Mouse (Mus musculus) limb, embryonic 15.5 days (tissue): ENCODE results near the gene Fam151a. TPM values are rescaled to one million over a fixed set of nuclear protein-coding genes. Genes with fewer than 3 reads are reported as not detected.

Experiments
- ATAC-seq: fragments of 200-750 bp; cut with Nextera tagmentation; 2 replicates; pipeline ENCODE4 v1.8.0; 2017; ENCODE audit warnings: low read depth, moderate TSS enrichment; ENCODE audit not compliant: insufficient number of reproducible peaks, low FRiP score, low TSS enrichment
- H3K27ac ChIP-seq: fragments of 300-500 bp; sonication (generic); 2 replicates; pipeline ENCODE4 v1.5.1; 2015; ENCODE audit warnings: moderate library complexity, mild to moderate bottlenecking, inconsistent platforms
- H3K27me3 ChIP-seq: fragments of 300-500 bp; sonication (generic); 2 replicates; pipeline ENCODE4 v1.6.1; 2015; ENCODE audit warnings: inconsistent platforms
- H3K36me3 ChIP-seq: fragments of 300-500 bp; sonication (generic); 2 replicates; pipeline ENCODE4 v1.6.1; 2015; ENCODE audit warnings: inconsistent platforms
- H3K4me1 ChIP-seq: fragments of 300-500 bp; sonication (generic); 2 replicates; pipeline ENCODE4 v1.6.1; 2015; ENCODE audit warnings: inconsistent platforms
- H3K4me2 ChIP-seq: fragments of 300-500 bp; sonication (generic); 2 replicates; pipeline ENCODE4 v1.6.1; 2015; ENCODE audit warnings: mild to moderate bottlenecking, inconsistent platforms
- H3K4me3 ChIP-seq: fragments of 300-500 bp; sonication (generic); 2 replicates; pipeline ENCODE4 v1.5.1; 2015; ENCODE audit warnings: mild to moderate bottlenecking, inconsistent platforms
- H3K9ac ChIP-seq: fragments of 300-500 bp; sonication (generic); 2 replicates; pipeline ENCODE4 v1.6.1; 2015; ENCODE audit warnings: inconsistent platforms
- H3K9me3 ChIP-seq: fragments of 300-500 bp; sonication (generic); 2 replicates; pipeline ENCODE4 v1.6.1; 2016; ENCODE audit warnings: inconsistent platforms
- WGBS: fragments of 180-500 bp; shearing (Covaris S2); methylation state at CpG from one replicate; pipeline ENCODE4 v1.1.7; 2015; 5-methylcytosine and 5-hydroxymethylcytosine counted together
- polyA plus RNA-seq: library from polyadenylated mRNA; unstranded; fragments of >200 nt; fragmentation: Nextera tagmentation; extraction: Ambion mirVana; gene quantifications from 2 replicates; pipeline ENCODE4 v1.2.1, GENCODE M21; 2015

Gene Fam151a
- 0.57 and 0.65 TPM in 2 replicates for polyA plus RNA-seq

DNA sequence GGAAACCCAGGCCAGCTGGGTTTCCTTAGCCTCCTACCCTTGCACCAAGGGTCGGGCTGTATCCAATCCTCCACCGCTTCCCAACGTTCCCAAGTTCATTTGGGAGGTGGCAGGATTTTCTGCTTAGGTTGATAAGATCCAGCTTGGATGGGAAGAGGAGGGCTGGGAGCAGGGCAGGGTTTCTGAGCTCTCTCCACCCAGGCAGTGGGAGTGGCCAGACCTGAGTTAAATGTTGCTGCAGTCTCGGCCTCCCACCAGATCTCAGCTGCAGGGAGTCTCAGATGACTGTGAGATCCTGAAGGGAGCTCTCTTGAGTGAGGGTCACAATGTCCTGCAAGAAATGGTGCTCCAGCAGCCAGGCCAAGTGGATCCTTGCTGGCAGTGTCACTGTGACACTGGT is at the start of gene Fam151a:
Fam151a (plus strand) TSS at position 254 of the 400 bp plus-strand sequence.
- no peaks in the 10 kb centered on the region for H3K9me3 ChIP-seq
- no peaks in the 10 kb centered on the region for H3K27me3 ChIP-seq
- no peaks in the 10 kb centered on the region for H3K4me1 ChIP-seq
- no peak within 1 kb of the TSS for H3K4me2 ChIP-seq
- H3K9ac ChIP-seq, result no peak within 1 kb of the TSS
- WGBS, result 40% methylated on average over 4 of the region's 4 CpGs
- H3K36me3 ChIP-seq, result no peaks in the 10 kb centered on the region
- no peak within 1 kb of the TSS for H3K4me3 ChIP-seq
- ATAC-seq, result no peak
- H3K27ac ChIP-seq, result no peak within 1 kb of the TSS

DNA sequence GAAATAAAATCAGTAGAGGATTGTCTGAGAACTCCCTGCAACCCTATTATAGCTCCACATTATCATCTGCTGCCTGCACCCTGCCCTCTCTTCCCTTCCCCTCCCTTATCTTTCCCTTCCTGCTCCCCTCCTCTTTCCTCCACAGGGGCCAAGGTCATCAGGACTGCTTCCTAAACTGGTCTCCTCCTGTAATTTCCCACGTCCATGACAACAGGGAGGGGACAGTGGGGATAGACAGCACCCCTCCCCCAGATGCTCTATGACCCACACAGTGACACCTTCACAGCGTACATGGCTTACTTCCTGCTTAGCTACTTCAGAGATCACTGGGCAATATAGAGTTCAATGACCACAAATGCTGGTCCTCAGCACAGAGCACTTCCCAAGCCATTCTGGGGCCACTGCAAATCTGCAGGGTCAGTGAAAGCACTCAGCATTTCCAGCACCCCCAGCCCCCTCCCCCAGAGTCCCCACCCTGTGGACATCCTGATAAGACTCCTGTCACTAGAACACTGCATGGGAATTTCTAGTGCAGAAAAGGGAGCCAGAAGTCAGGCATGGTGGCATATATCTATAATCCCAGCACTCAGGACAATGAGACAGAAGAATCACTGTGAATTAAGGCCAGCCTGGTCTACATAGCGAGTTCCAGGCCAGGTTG is 44.9 kb upstream of the Fam151a start:
- 41% methylated on average over 3 of the region's 3 CpGs for WGBS

DNA sequence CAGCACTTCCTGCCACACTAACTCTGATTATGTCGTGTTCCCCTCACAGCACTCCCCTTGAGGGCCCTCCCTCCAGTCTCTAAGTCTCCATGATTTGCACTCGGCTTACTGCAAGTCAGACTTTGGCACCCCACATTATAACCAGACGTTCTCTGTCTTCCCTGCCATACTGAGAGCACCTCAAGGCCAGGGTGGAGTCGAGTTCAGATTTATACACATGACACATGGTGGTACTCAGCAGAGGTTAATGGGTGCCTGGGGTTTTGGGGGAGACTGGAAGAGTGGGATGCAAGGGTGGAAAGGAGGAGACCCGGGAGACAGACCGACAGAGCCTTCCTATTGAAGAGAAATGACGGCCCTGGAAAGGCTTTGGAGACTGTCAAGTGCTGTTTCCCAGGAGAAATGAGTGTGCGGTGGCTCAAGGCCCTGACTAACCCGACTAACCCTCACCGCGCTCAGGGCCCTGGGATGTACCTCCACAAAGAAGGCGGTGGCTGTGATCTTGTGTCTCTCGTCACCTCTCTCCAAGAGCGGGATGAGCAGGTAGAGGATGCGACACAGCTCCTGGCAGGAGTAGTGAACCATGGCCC is 39.8 kb upstream of the Fam151a start:
- no peak overlapping the region for H3K4me3 ChIP-seq
- H3K27ac ChIP-seq, result no peak overlapping the region
- no peak overlapping the region for H3K4me2 ChIP-seq
- no peaks in the 10 kb centered on the region for H3K4me1 ChIP-seq
- H3K36me3 ChIP-seq, result no peaks in the 10 kb centered on the region
- peaks cover 4% of the 10 kb centered on the region; the same call in 1 of the 2 replicates for H3K27me3 ChIP-seq
- 81% methylated on average over 15 of the region's 15 CpGs for WGBS
- no peak for ATAC-seq
- H3K9ac ChIP-seq, result no peak overlapping the region
- no peaks in the 10 kb centered on the region for H3K9me3 ChIP-seq

More for the DNA sequence above, 44.9 kb upstream of the Fam151a start:
- no peak overlapping the region for H3K4me3 ChIP-seq
- no peak overlapping the region for H3K27ac ChIP-seq
- no peaks in the 10 kb centered on the region for H3K4me1 ChIP-seq
- no peaks in the 10 kb centered on the region for H3K36me3 ChIP-seq
- no peak overlapping the region for H3K4me2 ChIP-seq
- ATAC-seq, result no peak
- peaks cover 4% of the 10 kb centered on the region; the same call in 1 of the 2 replicates for H3K27me3 ChIP-seq
- H3K9ac ChIP-seq, result no peak overlapping the region
- H3K9me3 ChIP-seq, result no peaks in the 10 kb centered on the region

DNA sequence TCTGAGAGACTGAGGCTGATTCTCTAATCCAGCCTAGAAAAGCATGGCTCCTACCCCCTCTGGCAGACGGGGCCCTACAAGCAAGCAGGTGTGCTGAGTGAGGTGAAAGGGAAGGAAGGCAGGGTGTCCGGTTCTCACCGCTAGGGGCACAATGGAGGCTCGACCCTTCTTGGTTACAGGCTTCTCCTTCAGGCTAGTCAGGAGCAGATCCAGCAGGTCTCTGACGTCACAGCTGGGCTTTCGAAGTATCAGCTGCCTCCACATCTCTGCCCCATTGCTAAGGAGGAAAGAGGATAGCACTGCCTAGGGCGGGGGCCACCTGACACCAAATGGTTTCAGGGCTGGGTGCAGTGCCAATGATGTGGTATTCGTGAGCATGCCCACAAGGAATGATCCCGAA is 33.7 kb upstream of the Fam151a start:
- ATAC-seq, result no peak
- Histone ChIP-seq H3K27me3 (0 out of 2 replicates have a peak, but pooled peaks cover 4% of the 10 kb centered on the region), H3K4me1 (peaks cover 14% of the 10 kb centered on the region), H3K36me3 (no peaks in the 10 kb centered on the region), H3K9me3 (no peaks in the 10 kb centered on the region), H3K9ac (no peak overlapping the region), H3K4me3 (no peak overlapping the region), H3K27ac (no peak overlapping the region), H3K4me2 (no peak overlapping the region)
- WGBS, result 13% methylated on average over 9 of the region's 9 CpGs

DNA sequence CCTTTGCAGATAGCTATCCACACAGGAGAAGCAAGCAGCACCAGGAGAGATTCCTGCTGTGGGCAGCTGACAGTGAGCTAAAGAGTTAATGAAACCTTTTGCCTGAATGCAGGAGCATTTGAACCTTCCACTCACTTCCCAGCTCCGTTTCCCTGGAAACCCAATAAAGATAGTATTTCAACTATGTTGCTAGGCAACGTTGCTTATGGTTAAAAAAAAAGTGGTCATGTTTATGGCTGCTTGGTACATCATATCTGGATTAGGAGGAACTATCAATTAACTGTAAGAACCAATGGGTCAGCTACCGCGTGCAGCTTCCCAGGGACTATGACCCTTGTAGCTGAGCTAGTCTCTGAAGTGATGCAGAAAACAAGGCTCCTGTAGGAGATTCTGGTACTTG is 32.9 kb upstream of the Fam151a start:
- ATAC-seq, result no peak
- Histone ChIP-seq H3K4me3 (no peak overlapping the region), H3K4me2 (no peak overlapping the region), H3K4me1 (peaks cover 14% of the 10 kb centered on the region), H3K9ac (no peak overlapping the region), H3K36me3 (no peaks in the 10 kb centered on the region), H3K9me3 (no peaks in the 10 kb centered on the region), H3K27ac (no peak overlapping the region), H3K27me3 (0 out of 2 replicates have a peak, but pooled peaks cover 4% of the 10 kb centered on the region)
- 25% methylated on average over 4 of the region's 4 CpGs for WGBS

DNA sequence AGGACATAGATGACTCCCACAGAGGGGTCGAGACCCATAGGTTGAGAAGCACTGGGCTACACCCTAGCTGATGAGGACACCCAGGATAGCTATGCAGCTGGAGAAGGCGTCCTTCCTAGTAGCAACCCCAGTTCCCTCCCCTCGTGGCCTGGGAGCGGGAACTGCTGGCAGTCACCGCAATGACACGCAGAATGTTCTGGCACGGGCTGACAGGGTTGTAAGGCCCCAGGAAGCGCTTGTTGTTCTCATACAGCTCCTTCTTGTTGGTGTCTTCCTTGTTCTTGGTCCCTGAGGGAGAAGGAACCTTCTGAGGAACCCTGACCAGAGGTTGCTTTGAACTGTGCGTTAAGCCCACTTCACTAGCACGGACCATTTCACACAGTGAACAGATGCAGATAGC is 29.7 kb upstream of the Fam151a start:
- H3K4me2 ChIP-seq, result no peak overlapping the region
- WGBS, result 81% methylated on average over 10 of the region's 10 CpGs

DNA sequence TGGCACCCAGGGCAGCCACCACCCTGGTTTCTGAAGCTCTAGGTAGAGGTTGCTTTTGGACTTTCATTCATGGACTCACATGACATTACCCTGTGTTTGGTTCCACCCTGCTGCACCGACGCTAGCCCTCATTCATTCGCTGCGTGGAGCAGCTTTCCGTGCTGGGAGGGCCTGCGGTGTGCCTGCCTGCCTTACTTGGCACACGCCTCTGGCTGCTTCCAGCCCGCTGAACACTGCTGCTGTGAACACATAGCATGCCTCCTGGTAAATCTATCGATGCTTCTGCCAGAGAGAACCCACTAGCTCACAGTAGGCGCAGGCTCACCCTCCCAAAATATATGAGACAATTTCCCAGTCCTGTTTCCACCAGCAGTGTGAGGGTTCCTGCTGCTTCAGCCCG is 29.3 kb upstream of the Fam151a start:
- Histone ChIP-seq H3K27ac (no peak overlapping the region), H3K4me2 (no peak overlapping the region), H3K9ac (no peak overlapping the region), H3K9me3 (no peaks in the 10 kb centered on the region), H3K36me3 (no peaks in the 10 kb centered on the region), H3K4me1 (peaks cover 17% of the 10 kb centered on the region), H3K4me3 (no peak overlapping the region), H3K27me3 (0 out of 2 replicates have a peak, but pooled peaks cover 4% of the 10 kb centered on the region)
- WGBS, result 61% methylated on average over 11 of the region's 11 CpGs
- ATAC-seq, result no peak

More for the DNA sequence above, 29.7 kb upstream of the Fam151a start:
- no peak overlapping the region for H3K27ac ChIP-seq
- no peak overlapping the region for H3K4me3 ChIP-seq
- no peak overlapping the region for H3K9ac ChIP-seq
- 0 out of 2 replicates have a peak, but pooled peaks cover 4% of the 10 kb centered on the region for H3K27me3 ChIP-seq
- H3K9me3 ChIP-seq, result no peaks in the 10 kb centered on the region
- ATAC-seq, result no peak
- peaks cover 17% of the 10 kb centered on the region for H3K4me1 ChIP-seq
- H3K36me3 ChIP-seq, result no peaks in the 10 kb centered on the region

DNA sequence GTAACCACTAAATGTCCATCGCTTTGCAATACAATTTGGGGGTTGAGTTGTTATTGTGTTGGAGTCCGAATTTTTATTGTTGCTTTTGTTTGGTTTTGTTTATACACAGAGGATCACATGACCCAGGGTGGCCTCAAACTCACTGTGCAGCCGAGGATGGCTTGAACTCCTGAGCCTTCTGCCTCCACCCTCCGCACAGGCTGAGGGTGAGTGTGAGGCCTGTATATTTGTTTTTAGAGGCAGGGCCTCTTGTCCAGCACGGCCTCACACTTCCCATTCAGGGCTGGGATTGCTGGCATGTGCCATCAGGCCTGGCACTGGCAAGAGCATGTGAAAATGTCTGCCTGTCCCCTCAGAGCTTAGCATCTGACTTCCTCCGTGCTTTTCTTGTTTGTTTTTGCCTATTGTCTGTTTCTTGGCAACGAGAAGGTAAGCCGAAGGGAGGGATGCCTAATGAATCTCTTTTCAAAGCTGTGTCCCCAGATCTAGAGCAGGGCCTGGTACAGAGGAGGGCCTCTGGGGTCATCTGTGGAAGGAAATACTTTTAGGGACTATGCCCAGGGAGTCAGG is 28.5 kb upstream of the Fam151a start:
- peaks cover 13% of the 10 kb centered on the region for H3K4me1 ChIP-seq
- 0 out of 2 replicates have a peak, but pooled peaks cover 4% of the 10 kb centered on the region for H3K27me3 ChIP-seq
- H3K9ac ChIP-seq, result no peak overlapping the region
- WGBS, result 64% methylated on average over 8 of the region's 8 CpGs
- no peaks in the 10 kb centered on the region for H3K36me3 ChIP-seq
- no peak overlapping the region for H3K4me2 ChIP-seq
- no peak overlapping the region for H3K27ac ChIP-seq
- H3K4me3 ChIP-seq, result no peak overlapping the region
- ATAC-seq, result no peak
- no peaks in the 10 kb centered on the region for H3K9me3 ChIP-seq

DNA sequence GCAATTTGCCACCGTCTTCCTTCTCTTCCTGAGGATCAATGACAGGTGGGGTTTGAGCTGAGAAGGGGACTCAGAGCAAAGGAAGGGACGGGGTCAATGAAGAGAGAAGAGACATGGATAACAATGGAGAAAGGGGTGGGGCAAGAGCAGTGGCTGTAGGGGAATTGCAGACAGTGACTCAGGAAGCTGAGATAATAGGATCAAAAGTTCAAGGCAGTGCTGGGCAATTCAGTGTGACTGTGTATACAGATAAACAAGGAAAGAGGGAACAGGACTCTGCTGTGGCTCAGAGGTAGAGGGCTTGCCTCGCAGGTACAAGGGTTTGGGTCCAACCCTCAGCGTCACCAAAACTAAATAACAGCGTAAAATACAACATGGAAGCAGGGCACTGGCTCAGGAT is 25.7 kb upstream of the Fam151a start:
- Histone ChIP-seq H3K27me3 (no peaks in the 10 kb centered on the region), H3K9me3 (no peaks in the 10 kb centered on the region), H3K4me1 (peaks cover 4% of the 10 kb centered on the region; the same call in 1 of the 2 replicates), H3K4me2 (peak overlapping the region; percentile 26; the same call in 1 of the 2 replicates), H3K27ac (no peak overlapping the region), H3K9ac (no peak overlapping the region), H3K36me3 (no peaks in the 10 kb centered on the region), H3K4me3 (no peak overlapping the region)
- no peak for ATAC-seq
- 43% methylated on average over 5 of the region's 5 CpGs for WGBS

DNA sequence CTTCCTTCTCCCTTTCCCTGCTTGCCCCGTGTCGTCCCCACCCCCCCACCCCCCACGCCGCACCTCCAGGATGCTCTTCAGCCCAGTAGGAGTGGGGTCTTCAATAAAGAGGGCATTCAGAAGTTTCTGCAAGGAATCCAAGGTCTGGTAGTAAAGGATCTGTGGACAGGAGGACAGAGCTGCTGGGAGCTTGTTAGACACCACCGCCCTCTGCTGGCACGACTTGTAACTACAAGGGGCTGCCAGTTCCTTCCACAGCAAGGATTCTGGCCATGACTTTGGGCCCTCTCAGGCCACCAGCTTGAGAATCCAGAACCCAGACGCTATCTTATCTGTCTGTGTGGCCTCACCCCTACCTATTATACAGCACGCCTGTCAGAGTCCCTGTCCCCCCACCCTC is 25.3 kb upstream of the Fam151a start:
- Histone ChIP-seq H3K4me1 (peaks cover 4% of the 10 kb centered on the region; the same call in 1 of the 2 replicates), H3K9ac (no peak overlapping the region), H3K4me2 (peak overlapping the region; percentile 26; the same call in 1 of the 2 replicates), H3K27ac (no peak overlapping the region), H3K36me3 (no peaks in the 10 kb centered on the region), H3K9me3 (no peaks in the 10 kb centered on the region), H3K4me3 (no peak overlapping the region), H3K27me3 (no peaks in the 10 kb centered on the region)
- 3% methylated on average over 8 of the region's 8 CpGs for WGBS
- ATAC-seq, result no peak

DNA sequence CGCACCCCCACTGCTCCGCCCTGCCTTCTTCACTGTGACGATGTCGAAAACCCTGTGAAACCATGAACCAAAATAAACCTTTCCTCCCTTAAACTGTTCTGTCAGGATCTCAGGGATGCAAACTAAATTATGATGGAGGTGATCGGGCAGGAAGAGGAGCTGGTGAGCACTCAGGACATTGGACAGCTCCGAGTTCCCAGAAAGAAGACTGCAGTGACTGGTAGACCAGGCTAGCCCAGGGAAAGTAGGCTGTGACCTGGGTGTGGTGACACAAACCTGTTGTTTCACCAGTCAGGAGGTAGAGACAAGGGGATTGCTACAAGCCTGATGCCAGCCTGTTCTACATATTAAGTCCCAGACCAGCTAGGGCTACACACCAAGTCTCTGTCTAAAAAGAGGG is 20.1 kb upstream of the Fam151a start:
- no peak for ATAC-seq
- WGBS, result 89% methylated on average over 6 of the region's 6 CpGs
- H3K4me1 ChIP-seq, result no peaks in the 10 kb centered on the region
- H3K36me3 ChIP-seq, result no peaks in the 10 kb centered on the region
- no peaks in the 10 kb centered on the region for H3K9me3 ChIP-seq
- no peak overlapping the region for H3K4me2 ChIP-seq
- no peak overlapping the region for H3K9ac ChIP-seq
- H3K4me3 ChIP-seq, result no peak overlapping the region
- H3K27ac ChIP-seq, result no peak overlapping the region
- H3K27me3 ChIP-seq, result no peaks in the 10 kb centered on the region

DNA sequence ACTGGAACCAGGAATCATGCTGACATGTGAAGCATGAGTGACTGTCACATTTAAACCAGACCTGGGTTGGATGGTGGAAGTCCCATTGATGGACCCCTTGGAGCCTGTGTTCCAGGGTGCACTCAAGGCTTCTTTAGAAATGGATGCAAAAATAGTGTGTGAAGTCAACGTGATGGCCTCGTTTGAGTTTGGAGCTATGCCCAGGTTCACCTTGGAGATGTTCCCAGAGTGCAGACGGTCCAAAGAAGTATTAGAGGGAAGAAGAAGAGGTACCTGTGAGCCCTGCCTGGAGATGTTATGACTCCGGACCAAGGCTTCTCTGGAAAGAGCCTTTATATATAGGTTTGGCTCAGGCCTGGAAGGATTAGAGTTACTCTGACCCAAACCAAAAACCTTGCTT is 13.1 kb upstream of the Fam151a start:
- Histone ChIP-seq H3K4me1 (no peaks in the 10 kb centered on the region), H3K27ac (no peak overlapping the region), H3K9me3 (no peaks in the 10 kb centered on the region), H3K4me3 (no peak overlapping the region), H3K4me2 (no peak overlapping the region), H3K27me3 (no peaks in the 10 kb centered on the region), H3K9ac (no peak overlapping the region), H3K36me3 (no peaks in the 10 kb centered on the region)
- no peak for ATAC-seq
- 59% methylated on average over 4 of the region's 4 CpGs for WGBS
